Mouse (Mus musculus) C2C12 (cell line): ENCODE measurements at regions not wholly inside any gene's neighbourhood (a gene's known extent, or its start where the extent isn't known, plus 50 kb on each side); places are given as distances from the start of the nearest gene placed in this dataset.

ENCODE experiments used
- CEBPB ChIP-seq: IDR thresholded peaks from one replicate; pipeline ENCODE4 v1.6.1; 2011; ENCODE audit warnings: low read depth, mild to moderate bottlenecking, control low read depth, moderate library complexity
- CTCF ChIP-seq: IDR thresholded peaks from one replicate; pipeline ENCODE4 v1.5.1; 2011; ENCODE audit not compliant: control insufficient read depth, insufficient read depth, insufficient read length
- FOSL1 ChIP-seq: IDR thresholded peaks from one replicate; pipeline ENCODE4 v1.8.0; 2011; ENCODE audit warnings: mild to moderate bottlenecking, low read length; ENCODE audit not compliant: poor library complexity, insufficient read depth, severe bottlenecking
- MAX ChIP-seq: IDR thresholded peaks from one replicate; pipeline ENCODE4 v1.6.1; 2011; ENCODE audit warnings: mild to moderate bottlenecking, control low read depth
- MYOD1 ChIP-seq: IDR thresholded peaks from one replicate; pipeline ENCODE4 v1.6.1; 2011; ENCODE audit warnings: low read depth; ENCODE audit not compliant: control insufficient read depth, insufficient read length
- MYOG ChIP-seq: IDR thresholded peaks from one replicate; pipeline ENCODE4 v1.6.1; 2011; ENCODE audit not compliant: control insufficient read depth, insufficient read length; ENCODE audit errors: extremely low read depth
- USF1 ChIP-seq: IDR thresholded peaks from one replicate; pipeline ENCODE4 v1.6.1; 2011; ENCODE audit warnings: low read depth, mild to moderate bottlenecking, control low read depth, moderate library complexity

- no peak for TF ChIP-seq CTCF
- TF ChIP-seq MYOG, result no peak
- TF ChIP-seq MYOD1, result no peak
- no peak for TF ChIP-seq USF1
- TF ChIP-seq MAX, result no peak
- no peak for TF ChIP-seq CEBPB
- TF ChIP-seq FOSL1, result no peak
Measured at GRCm38 (mm10) chr3:21610231-21610630, 466.2 kb upstream of the Tbl1xr1 start.
